Mouse (Mus musculus) adrenal gland, adult 2 months (tissue): ENCODE measurements at regions not wholly inside any gene's neighbourhood (a gene's known extent, or its start where the extent isn't known, plus 50 kb on each side); places are given as distances from the start of the nearest gene placed in this dataset.
"Not testable (repeated sequence)": the region's sequence is repeated elsewhere in the genome, so short reads cannot be mapped to it uniquely, and the experiment has no call there.

Source experiments
- DNase-seq: peaks from one replicate; pipeline ENCODE4 v3.0.0; 2021

DNA sequence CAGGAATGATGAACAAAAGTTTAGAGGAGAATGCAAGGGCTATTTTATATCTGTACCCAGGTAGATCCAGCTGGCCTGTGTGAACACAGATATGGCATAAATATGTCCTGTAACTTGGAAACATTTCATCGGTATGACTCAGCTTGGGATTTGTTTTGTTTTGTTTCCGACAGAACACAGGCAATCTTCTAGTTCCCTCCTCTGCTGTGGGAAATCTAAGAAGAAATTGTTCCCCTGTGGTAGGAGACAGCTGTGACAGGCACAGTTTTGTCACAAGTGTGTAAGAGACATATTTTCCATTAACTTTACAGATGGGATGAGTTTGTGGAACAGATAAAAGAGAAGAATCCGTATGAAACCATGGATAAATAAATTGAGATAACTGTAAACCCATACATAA is 687.0 kb downstream of the Tpm3-rs7 start:
- no peak for DNase-seq

DNA sequence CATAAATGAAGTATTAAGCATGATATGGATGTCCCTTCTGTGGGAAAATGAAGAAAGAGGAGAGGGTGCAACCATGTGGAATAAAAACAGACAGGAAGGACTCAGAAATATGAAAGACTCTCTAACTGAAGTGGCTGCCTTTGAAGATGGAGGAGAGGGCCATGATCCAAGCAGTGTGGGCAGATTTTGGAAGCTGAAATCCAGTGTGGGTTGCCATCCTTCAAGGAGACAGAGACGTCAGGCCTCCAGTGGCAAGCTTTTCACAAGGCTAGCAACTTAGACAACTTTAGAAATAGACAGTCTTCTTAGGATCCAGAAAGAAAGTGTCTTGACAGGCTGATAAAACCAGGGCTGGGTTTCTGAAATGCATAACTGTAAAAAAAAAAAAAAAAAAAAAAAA is 688.0 kb downstream of the Tpm3-rs7 start:
- no peak for DNase-seq

DNA sequence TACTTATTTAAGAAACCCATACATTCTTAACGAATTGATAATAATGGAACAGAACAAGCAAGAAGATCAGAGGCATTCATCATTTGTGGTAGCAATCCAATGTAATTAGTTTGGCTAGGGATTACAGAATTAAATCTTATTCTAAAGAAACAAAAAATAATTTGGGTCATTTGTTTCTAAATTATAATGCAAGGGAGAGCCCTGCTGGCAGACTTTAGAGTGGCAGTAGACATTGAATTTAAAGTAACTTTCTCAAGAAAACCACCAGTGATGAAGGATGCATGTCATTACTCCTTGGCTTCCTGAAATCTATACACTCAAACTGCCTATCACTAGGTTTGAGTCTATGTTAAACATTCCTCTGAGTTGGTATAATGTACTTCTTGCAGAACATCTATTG is 722.7 kb downstream of the Tpm3-rs7 start:
- DNase-seq = no peak

DNA sequence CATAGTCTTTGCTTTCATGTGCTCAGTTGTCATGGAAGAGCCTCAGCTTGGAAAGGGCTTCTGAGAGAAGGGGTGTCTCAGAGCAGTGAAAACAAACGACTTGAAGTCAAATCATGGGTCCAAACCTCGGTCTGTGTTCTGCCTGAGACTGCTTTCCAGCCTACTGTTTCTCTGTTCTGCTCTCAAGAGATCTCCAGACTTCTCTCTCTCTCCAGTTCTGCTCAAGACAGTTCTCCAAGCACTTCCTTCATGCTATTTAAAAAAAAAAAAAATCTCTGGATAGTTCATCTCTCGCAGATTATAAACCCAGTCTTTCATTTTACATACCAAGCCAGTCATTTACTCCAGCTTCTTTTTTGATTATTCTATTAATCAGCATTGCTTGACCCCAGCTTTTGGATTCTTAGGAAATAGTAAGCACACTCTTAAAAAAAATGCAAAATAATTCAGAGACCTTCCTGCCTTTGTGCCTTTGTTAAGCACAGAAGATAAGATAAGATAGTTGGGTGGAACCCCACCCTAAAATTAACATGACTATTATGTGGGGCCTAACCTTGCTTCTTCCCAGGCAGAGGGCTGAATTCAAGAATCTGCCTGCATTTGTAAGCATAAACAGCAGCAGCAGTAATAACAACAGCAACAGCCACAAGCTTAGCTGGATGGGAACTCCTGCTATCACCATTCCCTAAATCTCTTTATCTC is 724.4 kb downstream of the Tpm3-rs7 start:
- no peak for DNase-seq

DNA sequence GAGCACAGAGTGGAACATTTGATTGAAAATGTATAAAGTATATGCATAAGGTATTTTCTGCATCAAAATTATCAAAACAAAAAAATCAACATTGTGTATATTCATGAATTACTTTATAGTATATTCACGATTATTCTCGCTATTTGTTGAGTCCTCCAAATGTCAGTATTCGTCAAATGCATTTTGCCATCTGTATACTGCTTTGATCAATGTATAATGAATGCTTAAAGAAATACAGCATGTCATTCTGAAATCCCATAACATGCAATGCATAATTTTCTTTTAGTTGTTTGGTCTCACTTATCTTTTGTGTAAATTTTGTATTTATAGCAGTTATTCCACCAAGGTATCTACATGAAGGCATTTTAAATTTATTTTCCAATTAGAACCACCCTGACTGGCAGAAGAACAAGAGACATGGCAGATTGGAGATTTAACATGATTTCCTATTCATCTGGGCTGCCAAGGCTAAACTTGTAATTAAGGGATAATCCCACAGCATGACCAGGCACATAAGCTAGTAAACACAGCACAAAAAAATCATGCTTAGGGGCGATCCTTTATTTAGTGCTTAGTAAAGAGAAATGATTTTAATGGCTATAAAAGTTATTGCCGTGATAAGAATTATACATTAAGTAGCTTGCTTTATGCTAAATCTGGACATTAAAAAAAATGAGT is 739.3 kb downstream of the Tpm3-rs7 start:
- no peak for DNase-seq

DNA sequence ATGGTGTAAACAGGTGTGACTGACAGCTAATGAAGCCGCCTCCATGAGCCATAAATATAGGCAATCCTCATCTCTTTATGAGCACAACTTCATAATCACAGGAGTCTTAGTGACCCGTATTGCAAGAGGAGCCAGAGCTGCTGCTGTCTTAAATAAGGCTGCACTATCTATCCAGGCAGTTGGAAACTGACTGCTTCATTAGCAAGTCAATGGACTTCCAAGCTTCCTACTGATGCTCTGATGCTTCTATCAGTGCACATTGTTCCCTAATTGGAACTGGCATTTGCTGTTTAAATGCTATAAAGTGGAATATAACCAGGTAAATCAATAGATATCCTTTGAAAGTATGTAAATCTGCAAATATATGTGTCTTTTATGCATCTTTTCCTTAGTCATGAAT is 746.9 kb downstream of the Tpm3-rs7 start:
- no peak for DNase-seq

DNA sequence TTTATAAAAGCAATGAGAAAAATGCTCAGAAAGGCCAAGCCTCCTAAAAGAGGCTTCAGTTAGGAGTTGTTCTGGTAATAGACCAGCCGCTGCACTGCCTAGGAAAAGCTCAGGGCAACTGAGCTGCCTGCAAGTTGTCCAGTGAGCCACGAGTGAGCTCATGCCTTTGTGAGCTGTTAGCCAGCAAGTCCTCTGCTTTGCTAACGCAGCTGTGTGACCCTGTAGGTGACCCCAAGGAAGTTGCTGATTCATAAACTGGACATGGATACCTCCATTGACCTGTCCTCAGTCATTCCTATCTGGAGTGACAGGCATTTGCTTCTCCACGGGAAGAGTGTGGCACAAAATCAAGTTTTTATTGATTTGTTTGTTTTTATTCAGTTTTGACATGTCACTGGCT is 748.2 kb downstream of the Tpm3-rs7 start:
- no peak for DNase-seq

DNA sequence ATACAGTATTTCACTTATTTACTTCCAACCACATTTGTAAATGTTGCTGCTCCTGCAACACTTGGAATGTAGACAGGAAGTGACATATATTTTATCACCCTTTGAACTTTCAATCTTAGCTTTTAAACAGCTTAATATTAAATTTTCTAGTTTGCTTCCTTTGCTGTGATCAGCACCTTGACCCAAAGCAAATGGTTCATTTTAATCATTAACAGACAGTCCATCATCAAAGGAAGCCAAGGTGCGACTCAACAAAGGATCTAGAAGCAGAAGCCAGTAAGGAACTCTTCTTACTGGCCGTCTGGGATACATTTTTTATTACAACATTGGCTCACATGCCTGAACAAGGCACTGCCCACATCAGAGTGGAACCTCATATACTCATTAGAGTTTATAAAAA is 758.8 kb downstream of the Tpm3-rs7 start:
- DNase-seq = no peak

DNA sequence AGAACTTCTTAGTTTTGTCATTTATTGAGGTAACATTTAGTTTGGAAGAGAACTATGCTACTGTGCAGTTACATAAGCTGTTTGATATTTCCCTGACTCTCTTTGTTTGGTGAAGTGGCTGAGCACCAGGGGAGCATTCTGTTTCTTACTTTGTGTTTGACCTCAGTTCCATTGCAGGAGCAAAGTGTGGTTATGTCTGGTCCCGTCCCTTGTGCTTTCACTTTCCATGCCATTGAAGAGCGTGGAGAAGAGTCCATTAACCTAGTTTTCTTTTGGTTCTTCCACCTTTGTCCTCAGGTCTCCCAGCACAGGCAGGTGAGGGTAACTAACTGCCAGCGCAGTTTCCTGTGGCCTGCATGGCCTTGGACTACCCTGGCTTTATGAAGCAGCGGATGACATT is 759.6 kb downstream of the Tpm3-rs7 start:
- DNase-seq = no peak

DNA sequence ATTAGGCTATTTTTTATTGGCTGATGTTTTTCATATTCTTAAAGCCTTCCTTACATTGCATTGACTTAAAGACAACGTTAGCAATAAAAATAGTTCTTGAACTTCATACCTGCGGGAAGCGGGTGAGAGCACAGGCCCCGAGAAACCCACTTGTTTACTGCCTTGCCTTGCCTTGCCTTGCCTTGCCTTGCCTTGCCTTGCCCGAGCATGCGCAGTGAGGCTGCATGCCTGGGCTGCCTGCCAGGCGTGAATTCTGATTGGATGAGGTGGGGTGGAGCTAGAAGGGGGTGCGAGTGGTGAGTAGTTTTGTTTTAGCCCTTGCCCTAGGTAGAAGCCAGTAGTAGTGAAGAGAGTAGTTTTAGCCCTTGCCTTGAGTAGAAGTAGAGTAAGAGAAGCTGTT is 792.4 kb downstream of the Tpm3-rs7 start:
- no peak for DNase-seq

DNA sequence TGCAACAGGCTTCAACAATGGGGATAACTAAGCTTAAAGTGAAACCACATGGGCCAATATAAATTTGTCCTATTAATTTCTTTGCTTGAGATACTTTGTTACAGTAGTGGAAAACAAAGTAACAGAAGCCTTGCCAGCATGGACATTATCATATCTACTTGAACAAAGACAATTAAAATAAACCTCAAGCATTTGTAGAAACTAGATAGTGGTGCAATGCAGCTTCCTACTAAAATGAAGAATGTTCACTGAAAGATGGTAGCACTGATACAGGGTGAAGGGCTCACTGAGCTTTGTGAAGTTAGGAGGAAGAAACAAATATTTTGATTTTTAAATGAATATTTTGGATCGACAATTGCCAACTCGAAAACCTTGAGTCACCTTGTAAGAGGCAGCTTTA is 814.1 kb downstream of the Tpm3-rs7 start:
- DNase-seq = no peak

DNA sequence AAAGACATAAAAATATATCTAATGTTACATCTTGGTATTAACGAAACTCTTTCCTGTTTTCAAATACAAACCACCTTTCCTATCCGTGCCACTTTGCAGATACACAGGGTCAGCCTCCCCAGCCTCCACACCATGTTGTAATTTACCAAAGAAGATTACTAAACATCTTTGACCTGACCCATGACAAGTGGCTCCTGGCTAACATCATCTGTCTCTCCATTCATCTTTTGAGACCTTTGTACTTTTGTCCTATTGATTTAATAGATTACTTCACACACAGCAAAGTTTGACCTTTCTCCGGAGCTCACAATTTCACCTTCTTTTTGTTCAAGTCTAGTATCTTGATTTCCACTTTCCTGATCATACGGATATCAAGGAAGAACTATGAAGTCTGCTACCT is 851.6 kb downstream of the Tpm3-rs7 start:
- DNase-seq = no peak

DNA sequence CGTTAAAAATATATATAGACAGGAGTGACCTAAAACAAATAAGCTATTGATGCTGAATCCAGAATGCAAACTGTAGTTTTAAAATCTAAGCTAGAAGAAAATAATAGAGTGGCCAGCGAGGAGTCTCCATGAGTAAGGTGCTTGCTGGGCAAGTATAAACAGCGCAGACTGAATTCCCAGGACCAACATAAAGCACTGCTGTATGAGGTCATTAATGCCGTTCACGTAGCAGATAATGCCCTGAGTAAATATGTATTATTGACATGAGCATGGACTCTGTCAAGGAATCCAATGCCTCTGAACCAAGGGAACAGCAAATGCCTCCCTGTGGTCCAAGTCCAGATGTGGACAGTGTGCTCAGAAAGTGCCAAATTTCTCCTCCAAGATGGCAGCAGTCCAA is 876.4 kb upstream of the Gpc5 start:
- DNase-seq = no peak

DNA sequence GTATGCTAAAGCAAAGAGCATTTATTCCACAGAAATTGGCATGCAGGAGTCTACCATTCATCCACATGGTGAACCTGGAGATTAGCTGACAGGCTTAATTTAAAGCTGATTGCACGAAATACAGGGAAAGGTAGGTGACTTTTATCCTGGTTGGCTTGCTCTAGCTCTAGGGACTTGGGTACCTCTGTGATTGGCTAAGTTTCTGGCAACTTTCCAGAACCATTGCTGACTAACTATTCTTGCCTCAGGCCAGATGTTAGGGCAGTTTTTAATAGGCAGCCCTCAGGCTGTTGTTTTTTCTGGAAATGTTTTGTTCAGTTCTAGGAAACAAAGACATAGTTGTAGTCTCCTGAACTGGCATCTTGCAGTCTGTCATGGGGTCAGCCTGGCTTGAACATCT is 871.1 kb upstream of the Gpc5 start:
- DNase-seq = peak; percentile 3

DNA sequence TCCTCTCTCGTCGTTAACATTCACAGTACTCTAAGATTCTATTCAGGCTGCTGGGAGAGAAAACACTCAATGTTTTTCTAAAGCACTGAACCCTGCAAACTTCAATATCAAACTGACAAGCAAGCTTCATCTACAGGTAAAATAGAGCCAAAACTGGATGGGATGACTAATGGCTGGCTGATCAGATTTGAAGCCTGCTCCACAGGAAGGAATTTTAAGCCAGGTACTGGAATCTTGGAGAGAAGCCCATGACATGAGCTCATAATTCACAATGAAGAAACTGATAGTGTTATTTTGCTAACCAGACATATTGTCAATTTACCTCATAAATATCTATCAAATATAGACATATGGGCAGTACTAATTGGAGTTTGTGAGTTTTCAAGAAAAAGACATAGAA is 861.3 kb upstream of the Gpc5 start:
- DNase-seq = no peak

DNA sequence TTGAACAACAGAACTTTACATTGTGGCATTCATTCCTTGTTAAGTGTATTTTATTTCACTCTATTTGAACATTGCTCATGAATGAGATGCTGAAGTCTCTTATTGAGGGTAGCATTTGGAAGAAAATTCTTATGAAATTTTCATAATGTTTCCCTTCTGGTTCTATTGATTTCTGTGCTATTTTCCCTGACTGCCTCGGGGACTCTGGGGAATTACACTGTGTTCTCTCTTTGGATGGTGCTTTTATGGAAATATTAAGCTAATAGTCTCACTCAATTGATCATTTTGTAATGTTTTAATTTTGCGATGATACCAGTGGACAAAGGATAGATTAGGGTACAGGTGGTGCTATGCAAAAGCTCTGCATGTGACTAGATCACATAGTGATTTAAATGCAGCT is 837.0 kb upstream of the Gpc5 start:
- DNase-seq = no peak

DNA sequence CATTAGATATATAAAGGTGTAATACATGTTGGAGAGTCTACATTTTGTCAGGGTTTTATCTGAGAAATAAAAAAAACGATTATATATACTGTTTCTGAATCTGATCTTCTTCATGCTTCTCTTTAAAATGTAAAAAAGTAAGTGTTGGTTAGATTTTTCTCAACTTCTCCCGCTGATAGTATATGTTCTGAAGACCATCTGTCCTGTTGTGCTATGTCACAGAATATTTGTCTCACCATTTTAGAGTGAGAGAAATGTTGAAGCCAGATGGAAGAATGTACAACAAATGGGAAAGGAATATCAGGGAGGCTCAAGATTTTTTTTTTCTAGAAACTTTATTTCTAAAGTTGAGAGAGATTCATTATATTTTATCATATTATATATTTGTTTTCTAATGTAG is 830.4 kb upstream of the Gpc5 start:
- no peak for DNase-seq

DNA sequence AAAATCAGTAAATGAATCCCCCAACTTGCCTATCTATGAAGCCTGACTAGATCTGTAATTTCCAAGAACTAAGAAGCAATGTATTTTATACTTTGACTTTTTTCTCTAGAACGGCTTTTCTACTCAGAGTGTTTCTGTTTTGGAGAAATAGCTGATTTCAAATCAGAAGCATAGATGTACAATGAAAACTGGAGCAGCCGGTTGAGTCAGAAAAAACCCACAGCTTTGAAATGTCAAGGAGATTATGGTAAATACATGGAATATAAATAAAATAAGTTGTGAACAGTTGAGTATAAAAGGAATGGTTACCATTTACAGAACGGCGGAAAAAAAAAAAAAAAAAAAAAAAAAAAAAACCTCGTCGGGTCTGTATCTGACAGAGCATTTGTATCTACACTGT is 791.4 kb upstream of the Gpc5 start:
- no peak for DNase-seq

DNA sequence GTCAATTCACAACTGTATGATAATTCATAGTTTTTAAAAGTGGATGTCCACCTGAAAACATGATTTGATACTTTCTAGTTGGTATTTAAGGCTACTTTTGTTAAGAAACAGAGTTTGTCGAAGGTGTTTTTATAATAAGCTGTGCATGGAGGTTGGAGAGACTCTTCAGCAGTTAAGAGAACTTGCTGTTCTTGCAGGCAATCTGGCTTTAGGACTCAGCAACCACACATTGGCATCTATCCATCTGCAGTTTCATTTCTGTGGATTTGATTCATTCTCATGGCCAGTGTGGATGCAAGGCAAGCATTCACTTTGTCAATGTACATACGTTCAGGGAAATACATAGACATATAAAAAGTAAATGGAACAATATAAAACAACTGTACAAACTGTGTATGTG is 784.5 kb upstream of the Gpc5 start:
- no peak for DNase-seq

DNA sequence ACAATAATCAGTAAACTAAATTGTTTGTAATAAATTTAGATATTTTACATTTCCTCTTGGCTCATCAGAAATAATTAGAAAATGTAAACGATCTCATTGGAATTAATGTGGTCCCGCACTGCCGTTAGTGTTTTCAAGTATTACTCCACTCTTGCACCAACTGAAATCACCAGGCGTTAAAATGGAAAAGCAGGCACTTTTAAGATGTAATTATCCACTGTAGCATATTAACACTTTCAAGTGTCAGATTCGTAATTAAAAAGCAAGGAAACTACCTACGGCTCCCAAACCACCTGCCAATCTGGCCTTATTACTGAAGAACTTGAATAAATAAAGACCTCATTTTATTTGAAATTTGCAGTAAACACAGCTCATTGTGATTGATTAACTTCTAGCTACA is 759.4 kb upstream of the Gpc5 start:
- DNase-seq = no peak

DNA sequence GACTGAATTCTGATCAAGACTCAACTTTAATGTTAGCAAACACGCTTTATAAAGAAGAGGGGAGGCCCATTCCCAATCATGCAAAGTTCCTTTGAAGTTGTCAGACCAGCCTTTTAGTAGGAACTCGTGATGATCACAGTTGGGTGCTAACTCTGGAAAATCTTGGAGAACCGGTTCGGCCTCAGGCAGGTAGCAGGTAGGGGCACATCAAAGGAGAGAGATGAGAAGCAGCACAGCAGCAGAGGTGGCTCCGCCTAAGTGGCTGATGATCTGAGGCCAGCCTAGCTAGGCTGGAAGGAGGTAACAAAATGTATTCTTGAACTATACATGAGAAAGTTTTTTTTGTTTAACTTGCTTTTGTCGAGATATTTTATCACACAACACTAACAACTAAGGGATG is 742.7 kb upstream of the Gpc5 start:
- no peak for DNase-seq

DNA sequence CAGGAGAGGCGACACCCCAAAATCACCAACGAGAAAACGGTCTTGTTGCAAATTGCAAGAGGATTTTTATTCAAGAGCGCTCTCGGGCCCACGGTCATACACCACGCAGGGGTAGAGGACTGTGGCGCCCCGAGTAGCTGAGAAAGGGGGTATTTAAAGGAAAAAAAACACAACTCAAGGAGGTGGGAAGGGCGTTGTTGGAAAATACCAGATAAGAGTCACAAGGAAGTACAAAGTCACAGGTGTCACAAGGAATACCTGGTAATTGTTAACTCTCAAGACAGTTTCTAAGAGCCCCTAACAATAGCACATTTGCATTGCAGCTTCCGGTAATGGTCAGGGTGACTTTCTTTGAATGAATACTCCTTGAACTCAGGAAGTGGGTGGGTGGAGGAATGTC is 742.2 kb upstream of the Gpc5 start:
- not testable (repeated sequence) for DNase-seq

DNA sequence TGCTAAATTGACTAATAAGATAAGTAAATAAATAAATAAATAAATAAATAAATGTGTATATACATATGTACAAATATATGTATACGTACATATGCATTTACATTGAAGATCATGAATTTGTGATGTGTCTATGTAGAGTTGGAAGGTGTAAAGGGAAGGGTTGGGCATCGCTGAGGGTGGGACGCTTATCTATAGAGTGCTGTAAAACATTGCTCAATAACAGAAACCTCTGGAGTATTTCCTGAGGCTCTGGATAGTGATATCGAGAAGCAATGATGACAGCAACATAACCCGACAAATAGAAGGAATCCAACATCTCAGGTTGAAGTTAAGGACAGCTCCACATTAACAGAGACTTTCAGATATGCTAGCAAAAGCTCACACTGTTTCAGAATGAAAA is 739.7 kb upstream of the Gpc5 start:
- DNase-seq = no peak

DNA sequence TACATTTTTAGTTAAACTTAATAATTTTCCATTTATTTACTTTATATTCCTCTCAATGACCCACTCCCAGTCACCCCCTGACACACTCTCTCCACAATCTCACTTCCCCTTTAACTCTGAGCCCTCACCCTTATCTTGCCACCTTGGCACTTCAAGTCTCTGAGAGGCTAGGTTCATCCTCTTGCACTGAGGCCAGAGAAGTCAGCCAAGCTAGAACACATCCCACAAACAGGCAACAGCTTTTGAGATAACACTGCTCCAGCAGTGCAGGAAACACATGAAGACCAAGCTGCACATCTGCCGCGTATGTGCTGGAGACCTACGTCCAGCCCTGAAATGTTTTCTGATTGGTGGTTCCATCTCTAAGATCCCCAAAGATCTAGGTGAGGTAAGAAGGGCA is 717.2 kb upstream of the Gpc5 start:
- no peak for DNase-seq
